ENCODE assay signal across 10 mouse cellular contexts in genomic region chr11:5920323-5920960, GRCm38 (mm10). TPM values are rescaled to one million over a fixed set of nuclear protein-coding genes. Genes with fewer than 3 reads are reported as not detected.
A peak's percentile ranks its signal among the peaks of the same experiment; 100 is the strongest.
DNase-seq lines count a peak whose midpoint lies in the region; ATAC-seq and TF ChIP-seq lines count a peak whose summit lies in the region.
"Had no signal": no experiment of that assay in that cellular context is flagged by ENCODE, and none has a peak within 500 bp of the region (broad histone marks: within the 10 kb centered on the region; RNA-seq: fewer than 3 reads in every experiment).

No protein-coding gene starts in this region.

- H3K9me3 ChIP-seq in embryonic facial prominence, embryonic 10.5 days, result no peaks in the 10 kb centered on the region
- no peaks in the 10 kb centered on the region for H3K9me3 ChIP-seq in stomach, embryonic 16.5 days (replicated peaks; ENCODE audit: control insufficient read depth, low read length)
- H3K9me3 ChIP-seq: forebrain, embryonic 12.5 days; midbrain, embryonic 12.5 days had no signal

- ATAC-seq in stomach, embryonic 16.5 days (ENCODE audit: insufficient read depth, low FRiP score), result peak; percentile 53
- ATAC-seq in monocyte, adult 5-6 weeks (replicated peaks; ENCODE audit: insufficient number of reproducible peaks, low FRiP score, low TSS enrichment, poor library complexity, severe bottlenecking), result no peak

- H3K4me2 ChIP-seq in stomach, embryonic 16.5 days (ENCODE audit: low read depth, low read length), result peak overlapping the region; percentile 28
- H3K4me2 ChIP-seq: forebrain, embryonic 12.5 days; midbrain, embryonic 12.5 days had no signal

- 31% methylated on average over 17 of the region's 17 CpGs for WGBS in embryonic facial prominence, embryonic 10.5 days
- WGBS in liver, adult 2 months, result 17% methylated on average over 17 of the region's 17 CpGs
- 43% methylated on average over 17 of the region's 17 CpGs for WGBS in stomach, embryonic 16.5 days

- no peaks in the 10 kb centered on the region for H3K27me3 ChIP-seq in embryonic facial prominence, embryonic 10.5 days (replicated peaks; ENCODE audit: low read depth, poor library complexity, severe bottlenecking)
- H3K27me3 ChIP-seq in liver, adult 2 months (ENCODE audit: control insufficient read depth, insufficient read depth, low read length), result no peaks in the 10 kb centered on the region
- no peaks in the 10 kb centered on the region for H3K27me3 ChIP-seq in stomach, embryonic 16.5 days (ENCODE audit: control insufficient read depth, insufficient read depth, low read length)
- H3K27me3 ChIP-seq: forebrain, embryonic 12.5 days; midbrain, embryonic 12.5 days had no signal

- peak; percentile 39 for DNase-seq in kidney, postnatal 10 days
- DNase-seq in kidney, adult 9 months, result no peak
- DNase-seq in embryonic facial prominence, embryonic 10.5 days (ENCODE audit: low spot score), result peak; percentile 26
- peak; percentile 81 for DNase-seq in liver, adult 2 months (ENCODE audit: extremely low read depth, low read depth, low spot score)
- DNase-seq in cerebellum, adult 9-10 months, result no peak

- peaks cover 6% of the 10 kb centered on the region; the same call in 1 of the 2 replicates for H3K4me1 ChIP-seq in embryonic facial prominence, embryonic 10.5 days
- peaks cover 26% of the 10 kb centered on the region for H3K4me1 ChIP-seq in liver, adult 2 months (ENCODE audit: control insufficient read depth, insufficient read depth, low read length)
- H3K4me1 ChIP-seq in stomach, embryonic 16.5 days (ENCODE audit: control insufficient read depth, insufficient read depth, low read length), result no peaks in the 10 kb centered on the region
- H3K4me1 ChIP-seq: forebrain, embryonic 12.5 days; midbrain, embryonic 12.5 days had no signal

- H3K9ac ChIP-seq in liver, adult 2 months (ENCODE audit: low read depth, low read length), result peak overlapping the region; percentile 31
- H3K9ac ChIP-seq in stomach, embryonic 16.5 days (ENCODE audit: low read length), result no peak overlapping the region
- H3K9ac ChIP-seq: forebrain, embryonic 12.5 days; midbrain, embryonic 12.5 days had no signal

- TF ChIP-seq POLR2A in liver, adult 2 months (IDR thresholded peaks at IDR 0.05; ENCODE audit: extremely low read depth, insufficient read depth, low read length), result peak; percentile 85

- no peak overlapping the region for H3K4me3 ChIP-seq in embryonic facial prominence, embryonic 10.5 days
- H3K4me3 ChIP-seq in liver, adult 2 months (ENCODE audit: insufficient read depth, low read depth, low read length), result no peak overlapping the region; the same call in 1 of the 2 replicates
- no peak overlapping the region for H3K4me3 ChIP-seq in stomach, embryonic 16.5 days (replicated peaks; ENCODE audit: low read length)
- H3K4me3 ChIP-seq: forebrain, embryonic 12.5 days; midbrain, embryonic 12.5 days had no signal

- H3K36me3 ChIP-seq in embryonic facial prominence, embryonic 10.5 days (replicated peaks), result no peaks in the 10 kb centered on the region
- H3K36me3 ChIP-seq in liver, adult 2 months (ENCODE audit: control insufficient read depth, insufficient read depth, low read length), result 0 out of 2 replicates have a peak, but pooled peaks cover 2% of the 10 kb centered on the region
- no peaks in the 10 kb centered on the region for H3K36me3 ChIP-seq in stomach, embryonic 16.5 days (ENCODE audit: control insufficient read depth, insufficient read depth, low read length)
- H3K36me3 ChIP-seq: forebrain, embryonic 12.5 days; midbrain, embryonic 12.5 days had no signal

- no peak overlapping the region for H3K27ac ChIP-seq in embryonic facial prominence, embryonic 10.5 days (replicated peaks)
- peak overlapping the region; percentile 81 for H3K27ac ChIP-seq in liver, adult 2 months (replicated peaks; ENCODE audit: insufficient read depth, low read depth, low read length)
- no peak overlapping the region for H3K27ac ChIP-seq in stomach, embryonic 16.5 days (ENCODE audit: low read length)
- H3K27ac ChIP-seq: forebrain, embryonic 12.5 days; midbrain, embryonic 12.5 days had no signal

- no peak for TF ChIP-seq CTCF in liver, adult 2 months (IDR thresholded peaks at IDR 0.05; ENCODE audit: low read depth, low read length)

- peaks cover 9% of the 10 kb centered on the region; the same call in 1 of the 2 replicates for H3K79me2 ChIP-seq in liver, adult 2 months (ENCODE audit: control insufficient read depth, insufficient read depth, low read length)

RNA-seq across cellular contexts. Expression of gene Myl7, which starts 21.9 kb away (rescaled TPM):
- 5.4 and 23.9 TPM in 2 replicates for polyA plus RNA-seq in embryonic facial prominence, embryonic 10.5 days (2016; fragmentation: Nextera tagmentation; extraction: Ambion mirVana)
- total RNA-seq in liver, adult 2 months (2014; rRNA removed), result 0.65 and 0.67 TPM in 2 replicates
- 0.55 and 0.64 TPM in 2 replicates for polyA plus RNA-seq in liver, adult 2 months (2012; rRNA removed)
- polyA plus RNA-seq in stomach, embryonic 16.5 days (2015; fragmentation: Nextera tagmentation; extraction: Ambion mirVana), result 32.4 and 43.0 TPM in 2 replicates
- total RNA-seq in monocyte, adult 5-6 weeks (2017), result not detected in 3 replicates
- total RNA-seq: layer of hippocampus, postnatal 14 days had no signal

RNA-seq across cellular contexts. Expression of gene Gck, which starts 29.4 kb away (rescaled TPM):
- polyA plus RNA-seq in embryonic facial prominence, embryonic 10.5 days (2016; fragmentation: Nextera tagmentation; extraction: Ambion mirVana), result 1.9 and 2.8 TPM in 2 replicates
- total RNA-seq in liver, adult 2 months (2014; rRNA removed), result 69.5 and 94.4 TPM in 2 replicates
- polyA plus RNA-seq in liver, adult 2 months (2012; rRNA removed), result 112 and 155 TPM in 2 replicates
- polyA plus RNA-seq in stomach, embryonic 16.5 days (2015; fragmentation: Nextera tagmentation; extraction: Ambion mirVana), result 3.5 and 3.6 TPM in 2 replicates
- not detected in 3 replicates for total RNA-seq in monocyte, adult 5-6 weeks (2017)

RNA-seq across cellular contexts. Expression of gene Ykt6, which starts 35.1 kb away (rescaled TPM):
- polyA plus RNA-seq in embryonic facial prominence, embryonic 10.5 days (2016; fragmentation: Nextera tagmentation; extraction: Ambion mirVana), result 56.0 and 56.8 TPM in 2 replicates
- 41.6 and 41.8 TPM in 2 replicates for total RNA-seq in liver, adult 2 months (2014; rRNA removed)
- 37.4 and 39.9 TPM in 2 replicates for polyA plus RNA-seq in liver, adult 2 months (2012; rRNA removed)
- 56.2 and 58.1 TPM in 2 replicates for polyA plus RNA-seq in stomach, embryonic 16.5 days (2015; fragmentation: Nextera tagmentation; extraction: Ambion mirVana)
- total RNA-seq in monocyte, adult 5-6 weeks (2017), result 45.7 to 57.4 TPM (median 56.8 TPM) in 3 replicates

RNA-seq across cellular contexts. Expression of gene Pold2, which starts 42.4 kb away (rescaled TPM):
- 155 and 161 TPM in 2 replicates for polyA plus RNA-seq in embryonic facial prominence, embryonic 10.5 days (2016; fragmentation: Nextera tagmentation; extraction: Ambion mirVana)
- total RNA-seq in liver, adult 2 months (2014; rRNA removed), result 10.7 and 22.1 TPM in 2 replicates
- 59.5 and 81.1 TPM in 2 replicates for polyA plus RNA-seq in liver, adult 2 months (2012; rRNA removed)
- 112 and 116 TPM in 2 replicates for polyA plus RNA-seq in stomach, embryonic 16.5 days (2015; fragmentation: Nextera tagmentation; extraction: Ambion mirVana)
- 7.0 to 17.2 TPM (median 15.4 TPM) in 3 replicates for total RNA-seq in monocyte, adult 5-6 weeks (2017)

RNA-seq across cellular contexts. Expression of gene Aebp1, which starts 58.7 kb away (rescaled TPM):
- polyA plus RNA-seq in embryonic facial prominence, embryonic 10.5 days (2016; fragmentation: Nextera tagmentation; extraction: Ambion mirVana), result 9.0 TPM in 2 replicates
- 0.83 and 1.7 TPM in 2 replicates for total RNA-seq in liver, adult 2 months (2014; rRNA removed)
- 1.4 and 1.6 TPM in 2 replicates for polyA plus RNA-seq in liver, adult 2 months (2012; rRNA removed)
- 50.6 and 56.1 TPM in 2 replicates for polyA plus RNA-seq in stomach, embryonic 16.5 days (2015; fragmentation: Nextera tagmentation; extraction: Ambion mirVana)
- not detected in 3 replicates for total RNA-seq in monocyte, adult 5-6 weeks (2017)

Comparison
In these comparisons a context has a peak if more than half of its experiments do, and no peak if none do; other contexts are left out.
1. DNase-seq: peak in kidney, postnatal 10 days (single experiment), embryonic facial prominence, embryonic 10.5 days (single experiment) and liver, adult 2 months (single experiment); none in kidney, adult 9 months (single experiment) and cerebellum, adult 9-10 months (single experiment).
2. RNA of gene Gck, which starts 29.4 kb away (polyA plus RNA-seq): 112 to 155 TPM in liver, adult 2 months; 3.5 to 3.6 TPM in stomach, embryonic 16.5 days and 1.9 to 2.8 TPM in embryonic facial prominence, embryonic 10.5 days; every median in the first group is over 10 times any median in the second.